Mouse (Mus musculus) small intestine, adult 2 months (tissue): ENCODE results near the gene Egflam.

Experiments
- CTCF ChIP-seq: fragments of 200-500 bp; IDR thresholded peaks from 2 replicates; pipeline ENCODE4 v1.5.1; 2012; ENCODE audit warnings: low read depth, mild to moderate bottlenecking, control low read depth, inconsistent platforms, low read length, moderate library complexity, mixed read lengths; ENCODE audit not compliant: insufficient replicate concordance, insufficient read length; ENCODE audit errors: extremely low read depth
- POLR2A ChIP-seq: fragments of 200-500 bp; IDR thresholded peaks from 2 replicates; pipeline ENCODE4 v1.6.1; 2012; ENCODE audit warnings: low read depth, mild to moderate bottlenecking, control low read depth, inconsistent platforms, low read length, moderate library complexity

DNA sequence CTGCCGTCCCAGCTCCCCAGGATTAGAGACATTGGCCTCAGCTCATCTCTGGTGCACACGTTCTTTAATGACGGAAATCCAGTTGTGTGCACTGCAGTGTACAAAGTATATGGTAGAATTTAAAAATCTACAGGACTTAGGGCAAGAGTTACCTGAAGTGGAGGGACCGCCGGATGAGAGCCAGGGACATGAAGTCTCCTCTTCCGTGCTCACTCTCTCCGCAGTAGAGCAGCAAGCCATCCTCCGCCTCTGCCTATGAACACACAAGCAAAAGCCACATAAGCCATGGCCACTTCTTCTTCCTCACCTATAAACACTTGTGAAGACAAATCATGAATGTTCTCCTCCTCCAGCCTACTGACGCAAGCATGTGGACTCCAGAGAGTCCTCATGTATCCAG lies 147.2 kb downstream of the Egflam start:
- no peak for TF ChIP-seq CTCF
- TF ChIP-seq POLR2A, result no peak
